Mouse (Mus musculus) gastrocnemius, postnatal 14 days (tissue): ENCODE results near the gene Dhx33. TPM values are rescaled to one million over a fixed set of nuclear protein-coding genes. Genes with fewer than 3 reads are reported as not detected.

Experiments used
- DNase-seq: peaks from one replicate; pipeline ENCODE4 v3.0.0; 2021; ENCODE audit warnings: mixed read lengths
- intact Hi-C: fragments of 180-260 bp; cut with DNase I; formaldehyde crosslinking; loops from one replicate; pipeline ENCODE4 v1.15.1; 2025; ENCODE audit warnings: low total_unique reads
- total RNA-seq, 2 experiments: library from RNA; stranded (reverse); gene quantifications; 2 replicates each; pipeline ENCODE4 v1.2.3; 2021

The Dhx33 gene
- total RNA-seq, 2 experiments from 2014 or later = 7.0 to 9.8 TPM

DNA sequence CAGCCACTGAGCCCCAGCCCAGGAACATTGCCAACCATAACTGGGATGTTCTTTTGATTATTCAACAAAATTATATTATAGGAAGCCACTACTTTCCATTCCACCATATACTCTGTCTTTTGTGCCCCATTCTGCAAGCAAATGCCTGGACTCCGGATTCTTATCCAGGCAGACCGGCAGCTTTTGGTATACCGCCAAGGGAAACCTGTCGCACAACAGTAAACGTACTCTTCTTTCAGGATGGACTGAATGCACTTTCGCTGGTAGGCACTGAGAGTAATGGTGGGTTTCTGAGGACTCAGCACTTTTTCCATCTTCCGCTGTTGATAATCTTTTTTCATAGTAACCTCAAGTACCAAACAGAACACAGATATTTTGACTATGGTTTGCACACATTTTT lies 60.6 kb downstream of the Dhx33 start:
- no peak for DNase-seq
- intact Hi-C loops = no loop called here

DNA sequence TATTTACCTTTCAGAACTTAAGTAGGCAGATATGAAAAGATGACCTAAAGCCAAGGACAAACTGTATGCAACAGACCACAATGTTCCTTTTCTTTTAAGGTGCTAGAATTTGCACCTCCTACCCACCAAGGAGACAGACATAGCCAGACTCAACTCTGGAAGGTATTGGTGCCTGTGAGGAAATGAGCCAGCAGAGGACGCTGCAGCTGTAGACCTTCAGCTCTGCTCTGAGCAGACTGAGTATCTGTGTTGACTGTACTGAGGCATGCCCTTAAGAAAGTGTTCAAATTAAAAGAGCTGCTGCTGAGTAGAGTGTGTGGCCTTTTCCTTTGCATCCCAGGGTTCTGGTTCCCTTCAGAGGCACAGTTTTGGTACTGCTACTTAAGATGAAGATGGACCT lies 61.6 kb downstream of the Dhx33 start:
- no peak for DNase-seq
- intact Hi-C loops = no loop called here

DNA sequence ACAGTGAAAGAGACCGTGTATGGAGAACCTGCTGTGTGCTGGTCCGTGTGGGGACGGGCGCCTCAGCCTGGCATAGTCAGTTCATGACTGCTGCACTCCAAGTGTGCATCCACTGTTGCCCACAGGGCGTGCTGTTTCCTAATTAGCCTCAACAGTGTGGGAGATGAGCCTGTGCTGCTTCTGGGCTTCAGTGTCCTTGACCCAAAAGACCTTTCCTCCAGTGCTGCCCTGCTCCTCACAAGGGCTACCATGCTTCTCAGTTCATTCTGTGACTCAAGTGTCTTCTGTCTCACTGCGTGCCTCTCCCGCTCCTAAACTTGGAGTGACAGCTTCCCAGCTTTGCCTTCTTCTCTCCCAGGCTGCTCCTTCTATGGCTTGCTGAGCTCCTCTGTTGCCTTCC lies 68.9 kb downstream of the Dhx33 start:
- intact Hi-C loops = no loop called here
- no peak for DNase-seq

Other genes starting within 250 kb of the Dhx33 start
- 10 to 100 TPM in 1 of 2 experiments, 1 to 10 TPM in 1; 7.4 to 10.8 TPM for gene Zfp3, start 240.2 kb downstream of the Dhx33 start, total RNA-seq
- gene Scimp, start 191.9 kb downstream of the Dhx33 start, total RNA-seq = under 1 TPM in 1 of 2 experiments, not detected in 1; 0.22 TPM
- gene Rabep1, start 159.7 kb downstream of the Dhx33 start, total RNA-seq = 10 to 100 TPM; 22.7 to 24.3 TPM
- gene Nup88, start 34.5 kb downstream of the Dhx33 start, total RNA-seq = 10 to 100 TPM; 36.7 to 38.6 TPM
- gene Rpain, start 34.2 kb downstream of the Dhx33 start, total RNA-seq = 10 to 100 TPM; 11.4 to 13.4 TPM
- gene C1qbp, start 21.4 kb downstream of the Dhx33 start, total RNA-seq = 100 to 1,000 TPM; 146 to 150 TPM
- gene Mis12, start 15.2 kb upstream of the Dhx33 start, total RNA-seq = 1 to 10 TPM; 5.1 to 6.4 TPM
- gene Derl2, start 15.4 kb upstream of the Dhx33 start, total RNA-seq = 10 to 100 TPM; 15.9 to 19.3 TPM
- 1 to 10 TPM in 1 of 2 experiments, under 1 TPM in 1; 0.84 to 1.5 TPM for gene 6330403K07Rik, start 29.1 kb upstream of the Dhx33 start, total RNA-seq
- gene Nlrp1a, start 140.3 kb upstream of the Dhx33 start, total RNA-seq = under 1 TPM; 0.37 to 0.66 TPM
- gene Nlrp1b, start 226.3 kb upstream of the Dhx33 start, total RNA-seq = under 1 TPM; 0.08 to 0.11 TPM